Mouse (Mus musculus): Measurements from ENCODE around the gene Lonrf2.

DNA sequence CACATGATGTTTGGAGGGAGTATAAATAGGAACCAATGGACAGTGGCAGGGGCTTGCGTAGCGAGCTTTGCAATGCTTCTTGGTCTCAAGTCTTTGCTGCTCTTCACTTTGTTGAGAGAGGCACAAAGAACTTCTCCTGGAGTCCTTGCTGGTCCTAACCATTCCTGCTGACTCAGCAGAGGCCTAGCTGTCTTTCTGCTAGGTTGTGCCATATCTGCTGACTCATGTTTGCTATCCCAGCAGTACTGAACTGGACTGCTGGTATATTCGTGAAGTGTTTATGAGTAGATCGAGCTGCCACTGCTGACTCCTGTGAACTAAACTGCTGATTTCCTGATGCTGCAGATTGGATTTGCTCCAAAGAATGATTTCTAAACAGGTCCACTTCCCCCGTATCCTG lies 23.7 kb upstream of the Lonrf2 start:
- no peak for TF ChIP-seq GATA1 (IDR thresholded peaks at IDR 0.05; ENCODE audit: low read length)
- TF ChIP-seq TAL1 (IDR thresholded peaks at IDR 0.05; ENCODE audit: low read length): no peak
